Mouse (Mus musculus): Measurements from ENCODE around the gene Sugp1. TPM values are rescaled to one million over a fixed set of nuclear protein-coding genes. Genes with fewer than 3 reads are reported as not detected.

The Sugp1 gene
- polyA plus RNA-seq, 1 experiment from 2014 or later, result 42.0 TPM

- WGBS, result 24% methylated on average over 6 of the region's 6 CpGs
- Histone ChIP-seq H3K27ac (ENCODE audit: low read length) (no peak overlapping the region), H3K27me3 (ENCODE audit: control insufficient read depth, insufficient read depth, low read length) (peaks cover 61% of the 10 kb centered on the region), H3K4me3 (replicated peaks; ENCODE audit: low read length) (no peak overlapping the region), H3K4me2 (ENCODE audit: low read depth, low read length) (no peak overlapping the region), H3K36me3 (ENCODE audit: control insufficient read depth, insufficient read depth, low read length) (no peaks in the 10 kb centered on the region), H3K9me3 (replicated peaks; ENCODE audit: control insufficient read depth, low read length) (no peaks in the 10 kb centered on the region), H3K9ac (ENCODE audit: low read length) (no peak overlapping the region), H3K4me1 (ENCODE audit: control insufficient read depth, insufficient read depth, low read length) (no peaks in the 10 kb centered on the region)
- ATAC-seq (ENCODE audit: insufficient read depth, low FRiP score), result no peak
These were observed 71.9 kb downstream of the Sugp1 start for GRCm38 (mm10) chr8:70114488-70114887.

GRCm38 (mm10) chr8:70114892-70115291, 72.3 kb downstream of the Sugp1 start:
- Histone ChIP-seq H3K27me3 (ENCODE audit: control insufficient read depth, insufficient read depth, low read length) (peaks cover 64% of the 10 kb centered on the region), H3K4me3 (replicated peaks; ENCODE audit: low read length) (no peak overlapping the region), H3K36me3 (ENCODE audit: control insufficient read depth, insufficient read depth, low read length) (no peaks in the 10 kb centered on the region), H3K9me3 (replicated peaks; ENCODE audit: control insufficient read depth, low read length) (no peaks in the 10 kb centered on the region), H3K4me1 (ENCODE audit: control insufficient read depth, insufficient read depth, low read length) (no peaks in the 10 kb centered on the region), H3K4me2 (ENCODE audit: low read depth, low read length) (no peak overlapping the region), H3K27ac (ENCODE audit: low read length) (no peak overlapping the region), H3K9ac (ENCODE audit: low read length) (no peak overlapping the region)
- no peak for ATAC-seq (ENCODE audit: insufficient read depth, low FRiP score)
- WGBS, result 65% methylated on average over 13 of the region's 13 CpGs

GRCm38 (mm10) chr8:70117611-70118010, 75.0 kb downstream of the Sugp1 start:
- Histone ChIP-seq H3K9ac (ENCODE audit: low read length) (no peak overlapping the region), H3K36me3 (ENCODE audit: control insufficient read depth, insufficient read depth, low read length) (no peaks in the 10 kb centered on the region), H3K9me3 (replicated peaks; ENCODE audit: control insufficient read depth, low read length) (no peaks in the 10 kb centered on the region), H3K4me2 (ENCODE audit: low read depth, low read length) (no peak overlapping the region), H3K27me3 (ENCODE audit: control insufficient read depth, insufficient read depth, low read length) (peaks cover 50% of the 10 kb centered on the region), H3K27ac (ENCODE audit: low read length) (no peak overlapping the region), H3K4me1 (ENCODE audit: control insufficient read depth, insufficient read depth, low read length) (0 out of 2 replicates have a peak, but pooled peaks cover 4% of the 10 kb centered on the region), H3K4me3 (replicated peaks; ENCODE audit: low read length) (no peak overlapping the region)
- ATAC-seq (ENCODE audit: insufficient read depth, low FRiP score), result no peak
- WGBS, result 5% methylated on average over 9 of the region's 9 CpGs

GRCm38 (mm10) chr8:70118726-70119700, 76.4 kb downstream of the Sugp1 start:
- H3K27ac ChIP-seq (ENCODE audit: low read length), result no peak overlapping the region
- 0 out of 2 replicates have a peak, but pooled peaks cover 4% of the 10 kb centered on the region for H3K4me1 ChIP-seq (ENCODE audit: control insufficient read depth, insufficient read depth, low read length)
- no peaks in the 10 kb centered on the region for H3K9me3 ChIP-seq (replicated peaks; ENCODE audit: control insufficient read depth, low read length)
- 16% methylated on average over 17 of the region's 17 CpGs for WGBS
- H3K27me3 ChIP-seq (ENCODE audit: control insufficient read depth, insufficient read depth, low read length), result peaks cover 42% of the 10 kb centered on the region
- no peak overlapping the region for H3K4me2 ChIP-seq (ENCODE audit: low read depth, low read length)
- H3K9ac ChIP-seq (ENCODE audit: low read length), result no peak overlapping the region
- H3K36me3 ChIP-seq (ENCODE audit: control insufficient read depth, insufficient read depth, low read length), result no peaks in the 10 kb centered on the region
- ATAC-seq (ENCODE audit: insufficient read depth, low FRiP score), result no peak
- H3K4me3 ChIP-seq (replicated peaks; ENCODE audit: low read length), result no peak overlapping the region

- Histone ChIP-seq H3K9me3 (replicated peaks; ENCODE audit: control insufficient read depth, low read length) (no peaks in the 10 kb centered on the region), H3K4me1 (ENCODE audit: control insufficient read depth, insufficient read depth, low read length) (0 out of 2 replicates have a peak, but pooled peaks cover 4% of the 10 kb centered on the region), H3K4me2 (ENCODE audit: low read depth, low read length) (peak within 1 kb of the TSS; percentile 37), H3K9ac (ENCODE audit: low read length) (no peak within 1 kb of the TSS), H3K36me3 (ENCODE audit: control insufficient read depth, insufficient read depth, low read length) (no peaks in the 10 kb centered on the region), H3K27me3 (ENCODE audit: control insufficient read depth, insufficient read depth, low read length) (peaks cover 37% of the 10 kb centered on the region), H3K4me3 (replicated peaks; ENCODE audit: low read length) (no peak within 1 kb of the TSS; the same call in 1 of the 2 replicates), H3K27ac (ENCODE audit: low read length) (no peak within 1 kb of the TSS)
- WGBS, result 3% methylated on average over 19 of the region's 19 CpGs
- 0 out of 2 replicates have a peak, but pooled peaks have one; percentile 61 for ATAC-seq (ENCODE audit: insufficient read depth, low FRiP score)
These were observed 78.1 kb downstream of the Sugp1 start, which contains the start of gene Ncan for GRCm38 (mm10) chr8:70120667-70121066. Ncan (minus strand) TSS chr8:70120873.

Small RNA genes lying within 50 kb of the gene (microRNA-seq; reads per million reads assigned to microRNA genes)
- not detected for gene Mir7066

Other genes starting within 250 kb of the Sugp1 start
- gene Gmip, start 234.1 kb upstream of the Sugp1 start, polyA plus RNA-seq (2015; fragmentation: Nextera tagmentation; extraction: Ambion mirVana), result 10.0 and 11.0 TPM in 2 replicates
- gene Lpar2, start 220.4 kb upstream of the Sugp1 start, polyA plus RNA-seq (2015; fragmentation: Nextera tagmentation; extraction: Ambion mirVana), result 0.22 and 0.35 TPM in 2 replicates
- 3.1 and 4.6 TPM in 2 replicates for gene Pbx4, start 210.3 kb upstream of the Sugp1 start, polyA plus RNA-seq (2015; fragmentation: Nextera tagmentation; extraction: Ambion mirVana)
- 0.37 and 0.59 TPM in 2 replicates for gene Cilp2, start 155.1 kb upstream of the Sugp1 start, polyA plus RNA-seq (2015; fragmentation: Nextera tagmentation; extraction: Ambion mirVana)
- gene Tssk6, start 140.6 kb upstream of the Sugp1 start, polyA plus RNA-seq (2015; fragmentation: Nextera tagmentation; extraction: Ambion mirVana), result 2.1 and 2.3 TPM in 2 replicates
- gene Ndufa13, start 140.3 kb upstream of the Sugp1 start, polyA plus RNA-seq (2015; fragmentation: Nextera tagmentation; extraction: Ambion mirVana), result 170 and 193 TPM in 2 replicates
- 3.0 and 3.2 TPM in 2 replicates for gene Yjefn3, start 140.1 kb upstream of the Sugp1 start, polyA plus RNA-seq (2015; fragmentation: Nextera tagmentation; extraction: Ambion mirVana)
- 29.7 and 32.3 TPM in 2 replicates for gene Gatad2a, start 46.4 kb upstream of the Sugp1 start, polyA plus RNA-seq (2015; fragmentation: Nextera tagmentation; extraction: Ambion mirVana)
- 46.1 and 46.7 TPM in 2 replicates for gene Mau2, start 79 bp upstream of the Sugp1 start, polyA plus RNA-seq (2015; fragmentation: Nextera tagmentation; extraction: Ambion mirVana)
- 8.4 and 11.6 TPM in 2 replicates for gene Tm6sf2, start 30.1 kb downstream of the Sugp1 start, polyA plus RNA-seq (2015; fragmentation: Nextera tagmentation; extraction: Ambion mirVana)
- gene Hapln4, start 40.6 kb downstream of the Sugp1 start, polyA plus RNA-seq (2015; fragmentation: Nextera tagmentation; extraction: Ambion mirVana), result 0.28 TPM in 1 of 2 replicates, not detected in the other
- 0.96 and 1.4 TPM in 2 replicates for gene Ncan, start 78.1 kb downstream of the Sugp1 start, polyA plus RNA-seq (2015; fragmentation: Nextera tagmentation; extraction: Ambion mirVana)
- gene Nr2c2ap, start 88.5 kb downstream of the Sugp1 start, polyA plus RNA-seq (2015; fragmentation: Nextera tagmentation; extraction: Ambion mirVana), result 35.7 and 37.1 TPM in 2 replicates
- gene Rfxank, start 96.3 kb downstream of the Sugp1 start, polyA plus RNA-seq (2015; fragmentation: Nextera tagmentation; extraction: Ambion mirVana), result 14.5 and 17.1 TPM in 2 replicates
- 38.0 and 42.8 TPM in 2 replicates for gene Borcs8, start 96.7 kb downstream of the Sugp1 start, polyA plus RNA-seq (2015; fragmentation: Nextera tagmentation; extraction: Ambion mirVana)
- gene Mef2b, start 96.9 kb downstream of the Sugp1 start, polyA plus RNA-seq (2015; fragmentation: Nextera tagmentation; extraction: Ambion mirVana), result 0.25 TPM in 2 replicates
- 64.2 and 64.8 TPM in 2 replicates for gene Tmem161a, start 129.5 kb downstream of the Sugp1 start, polyA plus RNA-seq (2015; fragmentation: Nextera tagmentation; extraction: Ambion mirVana)
- gene Slc25a42, start 169.5 kb downstream of the Sugp1 start, polyA plus RNA-seq (2015; fragmentation: Nextera tagmentation; extraction: Ambion mirVana), result 5.1 and 6.1 TPM in 2 replicates
- 25.6 and 26.4 TPM in 2 replicates for gene Sugp2, start 191.4 kb downstream of the Sugp1 start, polyA plus RNA-seq (2015; fragmentation: Nextera tagmentation; extraction: Ambion mirVana)
- gene Armc6, start 191.7 kb downstream of the Sugp1 start, polyA plus RNA-seq (2015; fragmentation: Nextera tagmentation; extraction: Ambion mirVana), result 25.3 and 27.0 TPM in 2 replicates
- 27.3 and 32.5 TPM in 2 replicates for gene Homer3, start 240.0 kb downstream of the Sugp1 start, polyA plus RNA-seq (2015; fragmentation: Nextera tagmentation; extraction: Ambion mirVana)

Measured in stomach, embryonic 16.5 days (tissue).